Mouse (Mus musculus): ENCODE measurements at regions not wholly inside any gene's neighbourhood (a gene's known extent, or its start where the extent isn't known, plus 50 kb on each side); places are given as distances from the start of the nearest gene placed in this dataset.
A peak's percentile ranks its signal among the peaks of the same experiment; 100 is the strongest.

DNA sequence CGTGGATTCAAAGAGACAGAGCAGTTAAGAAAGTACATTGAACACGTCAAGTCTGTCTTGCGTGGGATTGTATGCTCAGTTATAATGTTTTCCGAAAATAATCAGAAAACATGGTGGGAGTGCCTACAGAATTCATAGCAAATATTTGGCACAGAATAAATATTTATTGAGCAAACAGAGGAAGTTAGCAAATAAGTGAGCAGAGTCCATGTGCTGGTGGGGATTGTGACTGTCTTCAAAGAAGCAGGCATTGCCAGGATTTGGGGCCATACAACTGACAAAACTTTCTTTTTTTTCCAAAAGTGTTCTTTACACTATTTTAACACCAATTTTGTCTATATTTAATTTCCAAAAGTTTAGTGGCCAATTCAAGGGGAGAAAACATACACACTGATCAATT lies 1729.8 kb downstream of the AI429214 start:
- no peak for DNase-seq (ENCODE audit: low spot score in 2 of 2)

DNA sequence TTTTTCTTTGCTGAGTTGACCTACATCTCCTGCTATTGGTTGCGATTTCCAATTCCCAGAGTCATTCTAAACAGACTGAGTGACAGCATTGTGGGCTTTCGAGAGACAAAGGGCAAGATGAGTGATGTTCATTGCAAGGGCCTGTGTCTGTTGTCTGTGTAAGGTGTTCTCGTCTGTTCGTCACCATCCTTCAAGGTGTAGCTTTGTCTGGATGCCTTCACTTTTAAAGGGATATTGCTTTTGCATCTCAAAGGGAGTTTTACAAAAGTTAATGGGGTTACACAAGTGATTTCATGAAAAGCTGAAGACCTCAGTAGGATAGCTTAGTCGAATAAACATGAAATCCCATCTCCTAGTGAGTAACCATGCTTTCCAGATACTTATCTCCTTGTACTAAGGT lies 1731.9 kb downstream of the AI429214 start:
- no peak for DNase-seq (ENCODE audit: low spot score in 2 of 2)

DNA sequence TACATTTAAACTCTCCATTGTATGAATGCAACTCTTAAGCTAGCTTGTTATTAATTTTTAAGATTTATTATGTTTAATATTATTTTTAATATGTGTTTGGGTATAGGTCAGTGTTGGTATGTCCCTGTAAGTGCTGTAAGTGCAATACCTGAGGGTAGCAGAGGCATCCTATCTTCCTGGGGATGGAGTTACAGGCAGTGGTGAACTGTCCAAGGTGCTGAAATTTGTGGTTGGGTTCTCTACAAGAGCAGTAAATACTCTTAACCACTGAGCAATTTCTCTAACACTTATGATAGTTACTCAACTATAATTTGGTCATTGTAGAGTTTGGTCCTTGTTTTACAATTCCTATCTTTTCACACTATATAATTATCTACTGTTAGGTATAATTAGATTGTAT lies 1753.7 kb downstream of the AI429214 start:
- no peak for DNase-seq (ENCODE audit: low spot score in 2 of 2)

DNA sequence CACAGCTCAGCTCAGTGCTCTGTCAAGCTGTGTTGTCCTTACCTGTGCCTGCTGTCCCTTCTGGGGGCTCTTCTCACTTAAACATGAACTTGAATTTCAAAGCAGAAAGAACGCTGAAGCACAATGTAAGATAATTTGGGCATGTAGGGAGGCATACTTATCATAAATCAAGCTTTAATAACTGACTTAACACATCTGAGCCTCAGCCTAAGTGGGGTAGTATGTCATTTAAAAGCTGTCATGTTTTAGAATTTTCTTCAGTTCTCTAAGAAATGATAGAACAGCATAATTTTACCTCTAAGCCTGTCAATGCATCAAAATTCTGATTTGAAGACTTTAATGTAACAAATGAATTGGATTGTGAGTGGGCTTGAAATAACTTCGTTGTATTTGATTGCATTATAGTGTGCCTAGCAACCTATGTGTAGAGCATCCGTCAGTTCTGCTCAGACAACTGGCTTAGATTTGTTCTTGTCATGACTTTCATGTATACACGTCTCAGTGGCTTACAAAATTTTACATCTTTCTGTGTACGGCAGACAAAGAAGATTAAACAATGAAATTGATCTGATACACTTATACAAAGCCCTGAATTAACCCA lies 1773.3 kb downstream of the AI429214 start:
- DNase-seq (ENCODE audit: low spot score in 2 of 2), result no peak

DNA sequence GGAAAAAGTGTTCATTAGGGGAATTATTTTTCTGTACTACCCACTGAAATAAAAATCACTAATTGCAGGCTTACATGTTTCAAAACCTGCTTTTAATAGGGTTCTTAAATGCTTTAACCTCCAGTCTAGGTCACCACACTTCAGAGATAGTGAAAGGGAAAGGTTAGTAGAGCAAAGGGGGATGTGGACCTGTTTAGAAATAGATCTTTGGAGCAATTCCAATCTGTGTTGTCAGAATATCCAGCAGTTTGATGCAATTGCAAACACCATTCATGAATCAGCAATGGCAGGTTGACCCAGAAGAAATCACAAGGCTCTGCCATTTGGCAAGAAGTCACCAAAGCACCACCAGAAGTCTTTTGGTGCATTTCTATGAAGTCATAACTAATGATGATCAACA lies 1819.1 kb downstream of the AI429214 start:
- DNase-seq (ENCODE audit: low spot score in 2 of 2), result no peak

DNA sequence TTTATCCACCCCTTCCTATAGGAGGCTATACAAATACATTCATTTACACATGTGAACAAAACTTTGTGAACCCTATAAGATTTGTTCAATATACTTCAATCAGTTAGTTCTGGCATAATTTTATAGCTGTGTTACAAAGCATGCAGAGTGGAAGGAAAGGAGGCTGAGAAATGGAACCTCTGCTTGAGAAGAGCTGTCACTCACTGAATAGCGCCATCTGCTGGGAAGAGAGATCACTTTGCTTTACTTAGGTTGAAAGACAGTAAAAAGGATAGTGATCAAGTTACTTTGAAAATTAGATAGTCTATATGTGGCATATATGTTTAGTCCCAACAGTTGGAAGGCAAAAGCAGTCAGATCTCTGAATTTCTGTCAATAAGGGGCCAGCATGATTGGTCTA lies 1824.8 kb downstream of the AI429214 start:
- DNase-seq (ENCODE audit: low spot score in 2 of 2), result peak in 1 of 2 experiments; percentile 4

DNA sequence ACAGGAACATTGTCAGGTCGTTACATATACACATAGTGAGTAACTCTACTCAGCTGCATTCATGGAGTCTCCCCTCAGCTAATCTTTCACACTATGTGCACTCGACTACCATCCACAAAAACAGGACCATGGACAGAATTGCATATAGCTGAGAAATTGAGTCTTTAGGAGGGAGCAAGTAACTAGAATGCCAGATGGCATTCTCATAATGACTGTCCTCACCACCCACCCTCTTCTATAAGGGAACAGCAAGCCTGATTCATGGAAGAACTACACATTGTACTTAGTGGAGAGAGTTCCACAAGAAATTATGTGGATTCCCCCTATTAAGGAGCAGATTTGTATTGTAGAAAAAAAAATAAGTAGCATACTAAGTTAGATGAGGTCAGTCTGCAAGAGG lies 1813.4 kb upstream of the Adam24 start:
- no peak for DNase-seq (ENCODE audit: low spot score in 2 of 2)

DNA sequence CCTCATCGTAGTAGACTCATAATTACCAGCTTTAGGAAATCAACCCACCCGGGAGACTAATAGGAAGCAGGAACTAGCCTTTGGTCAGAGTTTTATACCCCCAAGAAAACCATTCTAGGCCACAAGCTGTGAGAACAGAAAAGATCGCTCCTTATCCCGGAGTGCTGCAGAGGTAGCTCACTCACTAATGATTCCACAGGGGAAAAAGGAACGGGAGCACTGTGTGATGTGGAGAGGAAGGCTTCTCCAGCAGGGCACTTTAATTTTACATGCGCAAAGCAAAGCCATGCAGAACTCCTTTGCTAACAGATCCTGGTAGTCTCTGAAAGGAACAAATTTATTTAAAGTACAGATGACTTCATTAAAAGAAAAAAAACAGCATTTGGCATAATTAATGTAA lies 1807.5 kb upstream of the Adam24 start:
- DNase-seq (ENCODE audit: low spot score in 2 of 2), result no peak
